Mouse (Mus musculus) telencephalon, adult 2 months (tissue): ENCODE data around the gene Slc25a18.
"Not testable (repeated sequence)": the region's sequence is repeated elsewhere in the genome, so short reads cannot be mapped to it uniquely, and the experiment has no call there.

ENCODE experiments used
- DNase-seq: peaks from one replicate; pipeline ENCODE4 v3.0.0-alpha.2; 2011; ENCODE audit warnings: low read depth, low spot score

The Slc25a18 gene

DNA sequence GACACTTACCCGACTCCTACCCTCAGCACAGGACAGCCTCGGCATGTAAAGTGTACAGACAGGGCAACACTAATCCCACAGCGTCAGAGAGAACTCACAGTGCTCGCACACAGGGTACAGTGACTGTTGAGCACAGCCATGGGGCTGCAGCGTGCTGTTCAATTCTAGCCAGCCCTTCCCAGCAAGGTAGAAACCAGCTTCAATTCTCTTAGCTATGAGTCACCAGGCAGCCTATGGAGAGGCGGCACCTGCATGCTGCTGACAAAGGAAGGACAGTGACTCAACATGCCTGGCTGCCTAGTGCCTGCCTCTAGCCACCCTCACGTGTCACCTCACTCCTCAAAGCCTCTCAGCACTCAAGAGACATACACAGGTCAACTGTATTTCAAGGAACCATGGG lies 24.6 kb downstream of the Slc25a18 start:
- peak; percentile 52 for DNase-seq

DNA sequence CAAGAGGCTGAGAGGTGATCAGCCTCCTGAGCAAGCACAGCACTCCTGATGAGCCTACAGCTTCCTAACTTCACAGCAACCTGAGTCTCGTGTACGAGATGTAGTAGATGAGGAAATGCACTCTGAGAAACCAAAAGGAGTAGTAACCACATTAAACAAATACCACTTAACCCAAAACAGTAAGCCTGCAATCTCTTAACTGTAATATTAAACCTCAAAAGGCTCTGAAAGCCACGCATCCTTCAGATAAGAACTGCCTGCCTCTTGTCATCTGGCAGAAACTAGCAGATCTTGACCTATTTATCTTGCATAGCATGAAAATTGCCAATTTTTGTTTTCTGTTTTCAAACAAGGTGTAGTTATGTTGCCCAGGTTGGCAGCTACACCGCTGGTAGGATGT lies 25.5 kb downstream of the Slc25a18 start:
- no peak for DNase-seq

DNA sequence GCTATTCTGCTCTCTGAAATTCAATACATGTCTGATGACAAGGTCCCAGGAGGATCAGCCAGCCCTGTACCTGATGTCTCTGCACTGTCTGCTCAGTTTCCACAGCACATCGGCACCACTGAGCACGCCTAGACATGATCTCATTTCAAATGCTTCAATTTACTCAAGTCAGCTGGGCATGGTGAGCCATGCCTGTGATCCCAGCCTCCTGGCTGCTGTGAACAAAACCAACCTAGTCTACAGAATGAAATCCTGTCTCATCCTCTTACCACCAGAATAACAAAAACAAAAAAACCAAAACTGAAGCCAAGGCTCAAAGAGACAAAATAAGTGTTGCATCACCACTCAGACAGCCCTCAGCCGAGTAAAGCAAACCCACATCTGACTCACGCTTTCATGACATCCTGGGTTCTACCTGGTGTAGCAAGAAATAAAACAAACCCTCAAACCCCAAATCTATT lies 26.2 kb downstream of the Slc25a18 start:
- DNase-seq, result no peak

DNA sequence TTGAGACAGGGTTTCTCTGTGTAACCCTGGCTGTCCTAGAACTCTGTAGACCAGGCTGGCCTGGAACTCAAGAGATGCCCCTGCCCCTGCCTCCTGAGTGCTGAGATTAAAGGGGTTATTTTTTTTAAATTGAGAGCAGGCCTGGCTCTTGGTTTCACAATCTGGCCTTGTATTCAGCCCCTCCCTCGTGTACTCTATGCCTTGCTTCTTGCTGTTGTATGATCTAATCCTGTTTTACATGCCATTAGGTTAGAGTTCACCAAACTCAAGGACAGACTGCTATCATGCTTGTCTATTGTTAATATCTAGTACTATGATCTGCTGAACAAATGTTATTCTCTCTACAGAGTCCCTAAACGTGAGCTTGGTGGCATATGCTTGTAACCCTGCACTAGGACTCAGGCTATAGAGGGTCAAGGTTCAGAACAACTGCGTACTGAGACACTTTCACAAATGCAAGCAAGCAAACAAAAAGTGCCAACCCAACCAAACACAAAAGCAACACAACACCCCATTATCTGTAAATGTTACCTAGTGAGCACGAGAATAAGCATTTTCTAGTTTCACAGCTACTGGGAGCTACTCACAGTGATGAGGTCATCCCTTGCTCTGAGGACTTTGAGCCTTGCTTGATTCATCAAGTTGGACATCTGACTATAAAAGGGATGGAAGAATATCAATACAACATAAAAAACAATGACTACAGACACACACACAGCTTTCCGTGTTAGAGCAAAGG lies 33.8 kb downstream of the Slc25a18 start:
- no peak for DNase-seq

DNA sequence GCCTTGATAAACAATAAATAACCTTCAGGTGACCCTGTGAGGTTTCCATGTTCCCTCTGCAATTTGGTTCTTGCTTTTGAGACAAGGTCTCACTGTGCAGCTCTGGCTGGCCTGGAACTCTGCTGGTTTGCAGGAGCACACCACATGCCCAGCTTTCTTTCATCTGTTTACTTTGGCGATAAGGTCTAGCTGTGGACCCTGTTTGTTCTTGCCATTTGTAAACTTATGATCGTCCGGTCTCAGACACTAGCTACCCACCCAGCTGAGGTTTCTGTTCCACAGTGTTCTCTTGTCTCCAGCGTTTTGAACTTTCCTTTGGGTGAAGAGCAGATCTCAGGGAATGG lies 34.3 kb downstream of the Slc25a18 start:
- DNase-seq, result no peak

DNA sequence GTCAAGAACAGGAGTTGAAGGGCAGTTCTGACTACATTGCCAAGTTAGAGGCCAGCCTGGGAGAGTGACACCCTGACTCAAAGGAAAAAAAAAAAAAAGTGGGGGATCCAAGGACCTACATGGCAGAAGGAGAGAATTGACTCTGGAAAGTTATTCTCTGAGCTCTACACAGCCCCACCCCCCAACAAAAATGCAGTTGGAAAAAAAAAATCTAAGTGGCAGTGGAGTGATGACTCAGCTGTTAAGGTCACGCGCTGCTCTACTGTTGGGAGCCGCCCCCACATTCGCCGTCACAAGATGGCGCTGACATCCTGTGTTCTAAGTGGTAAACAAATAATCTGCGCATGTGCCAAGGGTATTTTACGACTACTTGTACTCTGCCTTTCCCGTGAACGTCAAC lies 38.6 kb downstream of the Slc25a18 start:
- DNase-seq, result not testable (repeated sequence)

DNA sequence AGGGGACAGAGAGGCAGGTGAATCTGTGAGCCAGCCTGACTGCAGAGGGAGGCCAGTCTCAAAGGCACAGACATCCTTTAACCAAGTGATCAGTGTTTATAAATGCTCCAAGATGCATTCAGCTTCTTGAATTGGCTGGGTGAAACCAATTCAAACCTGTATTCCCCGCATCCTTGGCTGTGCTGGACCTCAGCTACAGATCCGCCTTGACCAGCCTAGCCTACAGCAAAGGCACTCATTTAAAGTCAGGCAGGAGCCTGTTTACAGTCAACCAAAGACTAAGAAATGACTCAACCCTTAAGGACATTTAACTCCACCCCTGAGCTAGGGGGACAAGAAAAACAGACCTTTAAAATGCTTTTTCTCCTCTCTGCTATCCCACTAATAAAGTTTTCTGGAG lies 45.9 kb downstream of the Slc25a18 start:
- DNase-seq, result no peak

DNA sequence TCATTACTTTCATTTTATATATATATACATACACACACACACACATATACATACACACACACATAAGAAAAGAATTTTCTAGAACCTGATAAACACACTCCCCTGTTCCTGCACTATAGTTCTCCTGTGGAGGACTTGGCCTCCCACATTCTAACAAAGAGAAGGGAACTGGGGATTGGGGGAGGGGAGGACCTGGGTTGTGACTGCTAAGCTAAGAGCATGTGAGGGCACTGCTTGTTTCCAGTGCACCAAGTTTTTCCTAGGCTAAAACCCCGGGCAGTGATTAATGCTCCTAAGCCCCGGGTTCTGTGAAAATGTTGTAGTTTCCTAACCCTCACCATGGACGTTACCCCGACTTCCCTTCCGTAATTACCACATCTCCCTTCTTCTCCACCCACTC lies 46.8 kb downstream of the Slc25a18 start:
- no peak for DNase-seq

DNA sequence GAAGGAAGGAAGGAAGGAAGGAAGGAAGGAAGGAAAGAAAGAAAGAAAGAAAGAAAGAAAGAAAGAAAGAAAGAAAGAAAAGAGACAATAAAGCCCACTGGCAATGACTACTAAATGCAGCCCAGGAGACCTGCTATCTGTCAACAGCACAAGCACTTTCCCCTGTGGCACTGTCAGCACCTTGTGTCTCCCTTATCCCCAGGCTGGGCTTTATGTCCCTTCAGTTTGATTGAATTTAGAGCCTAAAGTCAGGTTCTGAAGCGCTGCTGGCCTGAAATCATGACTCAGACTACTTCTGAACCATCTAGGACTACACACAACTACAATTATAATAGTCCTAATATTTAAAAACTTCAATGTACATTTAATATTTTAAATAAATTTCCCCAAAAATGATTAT lies 47.6 kb downstream of the Slc25a18 start:
- no peak for DNase-seq

DNA sequence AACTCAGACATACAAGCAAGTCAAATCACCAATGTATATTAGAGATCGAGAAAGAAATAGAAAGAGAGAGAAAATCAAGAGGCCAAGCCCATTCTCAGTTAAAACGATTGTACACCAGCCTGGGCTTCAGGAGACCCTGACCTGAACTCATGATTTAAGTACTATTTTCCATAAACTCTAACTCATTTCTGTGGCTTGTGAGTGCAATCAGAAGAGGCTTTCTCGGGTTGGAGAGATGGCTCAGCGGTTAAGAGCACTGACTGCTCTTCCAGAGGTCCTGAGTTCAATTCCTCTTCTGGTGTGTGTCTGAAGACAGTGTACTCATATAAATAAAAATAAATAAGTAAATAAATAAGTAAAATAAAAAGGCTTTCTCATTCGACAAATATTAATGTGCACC lies 48.3 kb downstream of the Slc25a18 start:
- no peak for DNase-seq

DNA sequence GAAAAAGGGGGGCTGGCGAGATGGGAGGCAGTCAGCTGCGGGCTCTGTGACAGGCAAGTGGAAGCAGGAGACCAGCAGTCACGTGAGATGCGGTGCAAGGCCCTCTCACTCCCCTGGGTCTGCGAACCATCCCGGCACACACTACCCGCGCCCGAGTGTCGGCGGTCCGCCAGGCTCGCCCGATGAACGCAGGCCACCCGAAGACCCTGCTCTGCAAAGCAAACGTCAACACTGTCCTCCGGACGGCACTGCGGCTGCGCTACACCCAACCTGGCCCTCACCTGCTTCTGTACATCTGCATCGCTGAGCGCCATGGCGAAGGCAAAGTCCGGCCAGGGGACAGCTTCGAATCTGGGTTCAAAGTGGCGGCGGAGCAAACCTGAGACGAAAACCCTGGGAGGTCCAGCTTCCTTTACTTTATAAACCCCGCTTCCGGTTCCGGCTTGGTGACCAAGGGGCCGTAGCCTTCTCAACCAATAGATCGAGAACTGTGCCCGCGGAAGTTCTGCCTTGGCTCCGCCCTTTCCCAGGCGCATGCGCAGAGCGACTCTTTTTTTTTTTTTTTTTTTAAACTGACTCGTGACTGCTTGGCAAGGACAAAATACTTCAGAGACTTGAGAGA lies 49.0 kb downstream of the Slc25a18 start, which contains the start of gene Atp6v1e1:
Atp6v1e1 (minus strand) TSS at position 487 of the 622 bp plus-strand sequence.
- peak; percentile 96 for DNase-seq

DNA sequence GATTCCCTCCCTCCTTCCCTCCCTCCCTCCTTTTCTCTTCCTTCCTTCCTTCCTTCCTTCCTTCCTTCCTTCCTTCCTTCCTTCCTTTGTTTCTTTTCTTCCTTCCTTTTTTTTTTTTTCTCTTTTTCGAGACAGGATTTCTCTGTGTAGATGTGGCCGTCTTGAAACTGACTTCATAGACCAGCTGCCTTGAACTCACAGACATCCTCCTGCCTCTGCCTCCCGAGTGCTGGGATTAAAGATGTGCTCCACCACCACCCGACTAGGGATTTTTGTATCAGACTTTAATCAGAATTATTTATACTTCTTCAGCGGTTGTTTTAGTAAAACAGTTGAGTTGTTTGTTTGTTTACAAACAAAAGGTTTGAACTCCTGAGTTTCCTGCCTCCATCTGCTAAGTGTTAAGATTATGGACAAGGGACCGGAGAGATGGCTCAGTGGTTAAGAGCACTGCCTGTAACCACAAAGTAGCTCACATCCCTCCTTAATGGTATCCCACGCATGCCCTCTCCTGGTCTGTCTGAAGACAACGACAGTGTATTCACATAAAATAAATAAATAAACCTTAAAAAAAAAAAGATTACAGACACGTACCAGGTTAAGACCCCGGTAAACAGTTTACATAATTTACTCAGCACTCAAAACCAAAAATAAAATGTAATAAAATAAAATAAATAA lies 49.7 kb downstream of the Slc25a18 start:
- DNase-seq, result no peak

DNA sequence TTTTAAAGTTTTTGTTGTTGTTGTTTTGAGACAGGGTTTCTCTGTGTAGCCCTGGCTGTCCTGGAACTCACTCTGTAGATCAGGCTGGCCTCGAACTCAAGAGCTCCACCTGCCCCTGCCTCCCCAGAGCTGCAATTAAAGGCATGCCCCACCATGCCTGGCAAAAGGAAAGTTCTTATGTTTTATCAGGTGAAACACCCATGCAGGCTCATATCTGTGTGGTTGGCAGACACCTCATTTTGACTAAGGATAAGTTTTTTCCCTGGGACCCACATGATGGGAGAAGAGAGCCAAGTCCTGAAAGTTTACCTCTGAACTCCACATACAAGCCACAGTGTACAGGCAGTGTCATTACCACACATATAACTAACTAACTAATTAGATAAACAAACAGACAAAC lies 56.7 kb downstream of the Slc25a18 start:
- no peak for DNase-seq

DNA sequence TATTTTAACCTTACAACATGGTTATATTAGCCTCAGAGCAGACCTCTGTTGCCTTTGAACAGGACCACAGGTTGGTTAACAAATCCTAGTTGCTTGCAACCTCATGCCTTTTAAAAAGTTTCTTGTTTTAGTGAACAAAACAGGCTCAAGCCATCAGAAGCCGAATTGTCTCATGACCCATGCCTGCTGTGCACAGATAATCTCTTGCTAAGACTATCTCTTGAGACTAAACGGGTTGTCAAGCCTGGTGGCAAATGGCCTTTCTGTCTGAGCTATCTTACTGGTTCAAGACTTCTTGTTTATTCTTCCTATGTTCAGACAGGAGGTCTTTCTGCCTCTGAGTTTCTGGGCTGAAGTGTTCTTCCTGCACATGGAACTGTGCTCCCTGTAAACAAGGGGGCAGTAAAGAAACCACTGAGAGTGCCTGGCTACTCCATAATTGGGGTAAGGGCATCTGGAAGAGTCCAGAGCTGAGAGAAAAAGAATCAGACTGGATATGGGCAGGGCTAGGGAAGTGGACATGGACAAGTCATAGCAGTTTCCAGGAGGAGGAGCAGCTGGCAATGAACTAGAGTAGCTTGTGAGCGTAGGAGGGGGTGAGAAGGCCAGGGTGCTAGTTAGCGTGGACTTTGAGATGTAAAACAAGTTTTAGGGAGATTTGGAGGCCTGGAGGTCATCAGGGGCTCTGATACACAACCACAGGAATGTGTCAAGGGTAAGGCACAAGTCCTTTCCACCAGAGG lies 57.7 kb downstream of the Slc25a18 start:
- DNase-seq, result no peak

DNA sequence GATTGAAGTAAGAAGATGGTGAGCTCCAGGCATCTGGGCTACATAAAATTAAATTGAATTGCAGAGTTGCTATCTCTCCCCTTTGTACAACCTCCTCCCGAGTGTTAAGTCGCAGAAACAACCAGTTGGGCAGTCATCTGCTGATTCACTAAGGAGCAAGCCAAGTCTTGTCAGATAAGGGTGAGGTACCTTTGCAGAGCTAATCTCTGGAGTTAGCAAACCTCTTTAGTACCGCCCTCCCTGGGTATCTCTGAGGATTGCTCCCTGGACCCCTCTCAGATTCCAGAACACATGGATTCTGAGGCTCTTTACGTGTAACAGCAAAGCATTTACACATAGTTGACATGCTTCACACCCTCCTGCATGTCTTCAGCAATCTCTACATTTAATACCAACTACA lies 58.7 kb downstream of the Slc25a18 start:
- no peak for DNase-seq

DNA sequence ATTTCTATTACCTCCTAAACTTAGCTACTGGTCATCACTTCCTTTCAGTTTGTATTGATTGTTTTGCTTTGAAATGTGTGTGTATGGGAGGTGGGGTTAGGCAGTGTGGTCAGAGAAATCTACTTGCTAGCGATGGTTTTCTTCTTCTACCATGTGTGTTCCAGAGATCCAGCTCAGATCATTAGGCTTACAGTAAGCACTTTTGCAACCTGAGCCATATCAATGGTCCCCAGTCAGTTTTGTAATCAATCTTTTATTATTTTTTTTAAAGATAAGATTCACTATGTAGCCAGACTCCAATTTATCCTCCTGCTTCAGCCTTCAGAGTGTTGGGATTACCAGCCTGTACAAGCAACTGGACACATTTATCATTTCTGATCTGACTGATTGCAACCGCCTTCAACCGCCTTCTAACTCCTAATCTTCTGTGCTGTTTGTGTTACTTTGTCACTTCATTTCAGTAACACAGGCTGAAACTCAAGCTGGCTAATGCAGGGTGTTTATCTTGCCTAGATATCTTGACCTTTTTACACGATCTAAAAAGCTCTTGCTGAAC lies 61.5 kb downstream of the Slc25a18 start:
- no peak for DNase-seq

DNA sequence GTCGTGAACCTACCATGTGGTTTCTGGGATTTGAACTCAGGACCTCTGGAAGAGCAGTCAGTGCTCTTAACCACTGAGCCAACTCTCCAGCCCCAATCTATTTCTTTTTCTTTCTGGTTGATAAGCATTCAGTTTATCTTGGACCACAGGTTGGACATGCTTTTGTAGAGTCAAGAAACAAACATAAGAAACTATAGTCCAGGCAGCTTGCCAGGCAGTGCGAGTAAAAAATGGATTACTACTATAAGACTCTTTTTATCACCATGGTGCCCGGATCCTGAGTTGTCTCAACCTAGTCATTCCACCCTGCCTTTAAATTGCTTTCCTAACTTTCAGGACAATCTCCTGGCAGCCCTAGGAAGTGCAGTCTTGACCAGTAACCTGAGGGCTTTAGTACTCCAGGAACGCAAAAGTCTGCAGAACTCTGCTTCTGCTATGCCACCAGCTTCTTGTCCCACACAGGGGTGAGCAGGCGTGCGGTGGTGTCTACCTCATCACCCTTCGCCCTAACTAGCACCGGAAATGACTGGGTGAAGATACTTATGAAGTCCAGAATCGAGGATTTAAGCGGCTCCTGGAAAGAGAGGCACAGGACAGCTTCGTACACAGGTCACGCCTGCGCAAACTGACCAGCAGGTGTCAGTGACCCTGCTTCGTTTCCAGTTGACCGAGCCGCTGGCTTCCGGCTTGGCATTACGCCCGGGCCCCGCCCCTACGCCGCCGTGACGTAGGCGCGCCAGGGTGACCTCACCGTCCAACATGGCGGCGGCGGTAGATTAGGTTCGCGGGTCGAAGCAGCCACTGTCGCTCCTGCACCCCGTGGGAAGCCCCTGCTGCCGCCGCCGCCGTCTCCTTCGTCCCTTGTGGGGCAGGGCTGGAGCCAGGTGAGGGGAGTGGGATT lies 62.3 kb downstream of the Slc25a18 start, which contains the start of gene Bcl2l13:
Bcl2l13 (plus strand) TSS at position 739 of the 901 bp plus-strand sequence.
- DNase-seq, result peak; percentile 77

DNA sequence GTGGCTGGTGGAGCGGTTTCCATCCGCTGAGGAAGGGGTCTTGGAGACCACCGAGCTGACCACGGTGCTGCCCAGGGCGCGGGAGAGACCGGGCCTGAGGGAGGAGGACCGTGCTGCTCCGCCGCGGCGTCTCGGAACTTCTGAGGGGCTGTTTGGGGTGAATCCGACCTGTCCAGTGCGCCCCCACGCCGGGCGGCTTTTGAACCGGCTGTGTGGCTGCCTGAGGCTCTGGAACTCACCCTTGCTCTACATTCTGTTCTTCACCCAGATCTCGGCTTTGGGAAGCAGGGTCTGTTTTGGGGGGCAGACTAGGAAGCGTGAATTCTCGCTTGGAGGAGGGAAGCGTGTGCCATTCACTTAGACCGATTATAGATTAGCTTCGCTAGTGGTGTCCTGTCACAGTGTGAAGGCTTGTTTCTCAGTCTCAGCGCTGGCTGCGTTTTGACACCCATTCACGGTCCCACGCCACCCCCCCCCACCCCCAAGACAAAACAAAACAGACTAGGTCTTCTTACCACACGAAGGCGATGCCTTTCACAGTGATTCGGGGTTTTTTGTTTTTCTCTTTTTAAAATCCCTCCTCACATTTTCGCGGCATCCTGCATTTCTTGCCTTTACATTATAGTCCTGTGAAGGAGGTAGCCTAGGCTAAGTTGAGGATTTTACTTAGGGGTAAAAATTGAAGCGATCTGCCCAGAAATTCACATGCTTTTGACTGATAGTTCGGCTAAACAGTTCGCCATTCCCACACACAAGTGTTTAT lies 63.2 kb downstream of the Slc25a18 start:
- no peak for DNase-seq

DNA sequence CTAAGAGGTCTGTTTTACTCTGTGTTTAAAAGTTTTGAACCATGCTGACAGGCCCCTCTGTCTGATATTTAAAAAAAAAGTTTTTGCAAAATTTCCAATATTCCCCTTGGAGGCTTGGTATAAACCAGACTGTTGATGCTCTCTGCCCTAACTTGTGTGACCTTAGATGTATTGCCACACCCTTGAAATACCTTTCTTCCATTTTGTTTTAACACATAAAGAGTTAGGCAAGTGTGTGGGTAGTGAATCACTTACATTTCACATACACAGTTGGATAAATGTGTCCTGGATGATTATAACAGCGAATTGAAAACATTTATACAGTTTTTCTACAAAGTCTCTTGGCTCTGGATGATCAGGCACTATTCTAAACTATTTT lies 63.8 kb downstream of the Slc25a18 start:
- DNase-seq, result no peak

DNA sequence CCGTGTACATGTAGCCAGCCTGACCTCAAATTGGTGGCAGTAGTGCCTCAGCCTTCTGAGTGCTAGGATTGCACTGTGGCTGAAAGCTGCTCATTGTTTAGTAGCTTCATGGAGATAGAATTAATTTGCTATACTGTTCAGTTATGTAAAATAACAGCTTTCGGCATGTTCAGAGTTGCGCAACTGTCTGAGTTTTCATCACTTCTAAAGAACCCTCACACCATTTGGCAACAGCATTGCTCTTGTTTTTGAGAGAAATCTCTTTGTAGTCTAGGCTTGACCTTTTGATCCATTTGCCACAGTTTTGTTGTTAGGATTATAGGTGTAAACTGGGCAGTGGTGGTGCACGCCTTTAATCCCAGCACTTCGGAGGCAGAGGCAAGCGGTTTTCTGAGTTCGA lies 66.9 kb downstream of the Slc25a18 start:
- DNase-seq, result no peak
